Mouse (Mus musculus): Measurements from ENCODE around the gene Lrrc43. TPM values are rescaled to one million over a fixed set of nuclear protein-coding genes. Genes with fewer than 3 reads are reported as not detected.

Gene Lrrc43
- polyA plus RNA-seq, 1 experiment from 2014 or later, result not detected

DNA sequence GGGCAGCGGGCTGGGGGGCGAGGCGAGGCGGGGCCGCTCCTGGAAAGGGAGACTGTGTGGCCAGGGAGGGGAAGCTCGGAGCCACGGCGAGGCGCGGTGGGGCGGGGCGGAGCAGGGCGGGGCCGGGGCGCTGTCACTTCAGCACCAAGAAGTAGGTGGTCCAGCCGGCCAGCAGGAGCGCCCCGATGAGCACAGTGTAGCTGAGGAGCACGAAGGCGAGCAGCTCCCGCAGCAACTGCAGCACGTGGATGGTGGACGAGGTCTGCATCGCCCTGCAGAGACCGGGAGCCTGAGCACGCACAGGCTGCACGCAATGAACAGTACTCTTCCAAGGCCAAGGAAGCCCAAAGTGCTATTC is 35.3 kb downstream of the Lrrc43 start:
- H3K9ac ChIP-seq (ENCODE audit: low read depth, low read length), result peak overlapping the region; percentile 85
- H3K9me3 ChIP-seq (replicated peaks; ENCODE audit: control insufficient read depth, low read length), result no peaks in the 10 kb centered on the region
- 0 out of 2 replicates have a peak, but pooled peaks cover 2% of the 10 kb centered on the region for H3K36me3 ChIP-seq (ENCODE audit: control insufficient read depth, insufficient read depth)
- H3K27me3 ChIP-seq (ENCODE audit: control insufficient read depth, insufficient read depth, low read depth, low read length), result no peaks in the 10 kb centered on the region
- ATAC-seq (ENCODE audit: low read depth), result peak; percentile 90
- peaks cover 19% of the 10 kb centered on the region for H3K4me1 ChIP-seq (ENCODE audit: control insufficient read depth, low read depth, low read length)
- under 1% methylated on average over 27 of the region's 27 CpGs for WGBS (ENCODE audit: insufficient replicate concordance)
- peak overlapping the region; percentile 86 for H3K4me3 ChIP-seq (ENCODE audit: low read depth, low read length)
- peak overlapping the region; percentile 55; the same call in 1 of the 2 replicates for H3K27ac ChIP-seq (ENCODE audit: low read length)
- H3K4me2 ChIP-seq (ENCODE audit: low read depth, low read length), result peak overlapping the region; percentile 81

DNA sequence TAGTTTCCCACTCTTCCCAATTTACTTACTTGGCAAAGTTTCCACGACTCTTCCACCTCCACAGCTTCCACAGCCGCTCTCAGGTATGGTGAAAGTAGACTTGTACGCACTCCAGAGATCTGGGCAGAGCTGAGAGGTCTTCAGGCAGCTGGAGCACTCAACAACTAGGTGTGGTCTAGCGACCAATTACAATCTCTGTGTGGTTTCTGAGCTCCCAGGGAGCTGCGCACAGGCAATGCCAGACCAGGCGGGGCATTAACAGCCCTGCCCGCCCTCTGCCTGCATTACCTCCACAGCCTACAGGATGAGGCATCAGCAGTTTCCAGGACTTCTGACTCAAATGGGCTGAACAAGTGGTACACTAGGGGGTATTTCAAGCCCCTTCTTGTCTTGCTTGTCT is 36.2 kb downstream of the Lrrc43 start, which contains the start of gene Gm49027:
TSS of gene Gm49027 (minus strand) at position 208 of the 400 bp plus-strand sequence.
- Histone ChIP-seq H3K27me3 (ENCODE audit: control insufficient read depth, insufficient read depth, low read depth, low read length) (no peaks in the 10 kb centered on the region), H3K9me3 (replicated peaks; ENCODE audit: control insufficient read depth, low read length) (no peaks in the 10 kb centered on the region), H3K36me3 (ENCODE audit: control insufficient read depth, insufficient read depth) (peaks cover 11% of the 10 kb centered on the region), H3K4me1 (ENCODE audit: control insufficient read depth, low read depth, low read length) (peaks cover 19% of the 10 kb centered on the region), H3K9ac (ENCODE audit: low read depth, low read length) (peak within 1 kb of the TSS; percentile 85), H3K4me2 (ENCODE audit: low read depth, low read length) (peak within 1 kb of the TSS; percentile 81), H3K27ac (ENCODE audit: low read length) (peak within 1 kb of the TSS; percentile 55; the same call in 1 of the 2 replicates), H3K4me3 (ENCODE audit: low read depth, low read length) (peak within 1 kb of the TSS; percentile 86)
- WGBS (ENCODE audit: insufficient replicate concordance), result 54% methylated on average over 7 of the region's 7 CpGs
- no peak for ATAC-seq (ENCODE audit: low read depth)

GRCm38 (mm10) chr5:123525916-123526495 is 36.9 kb downstream of the Lrrc43 start:
- H3K27ac ChIP-seq (ENCODE audit: low read length), result no peak overlapping the region
- peaks cover 19% of the 10 kb centered on the region for H3K4me1 ChIP-seq (ENCODE audit: control insufficient read depth, low read depth, low read length)
- 79% methylated on average over 9 of the region's 9 CpGs for WGBS (ENCODE audit: insufficient replicate concordance)
- H3K9me3 ChIP-seq (replicated peaks; ENCODE audit: control insufficient read depth, low read length), result no peaks in the 10 kb centered on the region
- H3K36me3 ChIP-seq (ENCODE audit: control insufficient read depth, insufficient read depth), result peaks cover 12% of the 10 kb centered on the region
- no peak overlapping the region for H3K4me2 ChIP-seq (ENCODE audit: low read depth, low read length)
- no peaks in the 10 kb centered on the region for H3K27me3 ChIP-seq (ENCODE audit: control insufficient read depth, insufficient read depth, low read depth, low read length)
- no peak for ATAC-seq (ENCODE audit: low read depth)
- H3K4me3 ChIP-seq (ENCODE audit: low read depth, low read length), result no peak overlapping the region
- no peak overlapping the region for H3K9ac ChIP-seq (ENCODE audit: low read depth, low read length)

- Histone ChIP-seq H3K4me3 (ENCODE audit: low read depth, low read length) (no peak overlapping the region), H3K4me1 (ENCODE audit: control insufficient read depth, low read depth, low read length) (peaks cover 11% of the 10 kb centered on the region), H3K9ac (ENCODE audit: low read depth, low read length) (no peak overlapping the region), H3K4me2 (ENCODE audit: low read depth, low read length) (no peak overlapping the region), H3K27me3 (ENCODE audit: control insufficient read depth, insufficient read depth, low read depth, low read length) (no peaks in the 10 kb centered on the region), H3K27ac (ENCODE audit: low read length) (no peak overlapping the region), H3K36me3 (ENCODE audit: control insufficient read depth, insufficient read depth) (peaks cover 23% of the 10 kb centered on the region), H3K9me3 (replicated peaks; ENCODE audit: control insufficient read depth, low read length) (no peaks in the 10 kb centered on the region)
- ATAC-seq (ENCODE audit: low read depth), result no peak
- WGBS (ENCODE audit: insufficient replicate concordance), result 68% methylated on average over 7 of the region's 7 CpGs
Measured at GRCm38 (mm10) chr5:123528641-123529040, 39.5 kb downstream of the Lrrc43 start.

- ATAC-seq (ENCODE audit: low read depth), result no peak
- 82% methylated on average over 8 of the region's 8 CpGs for WGBS (ENCODE audit: insufficient replicate concordance)
- peaks cover 27% of the 10 kb centered on the region for H3K36me3 ChIP-seq (ENCODE audit: control insufficient read depth, insufficient read depth)
Measured at GRCm38 (mm10) chr5:123530056-123530455, 41.0 kb downstream of the Lrrc43 start.

GRCm38 (mm10) chr5:123533801-123534200 is 44.7 kb downstream of the Lrrc43 start:
- WGBS (ENCODE audit: insufficient replicate concordance), result 84% methylated on average over 10 of the region's 10 CpGs
- ATAC-seq (ENCODE audit: low read depth), result no peak
- H3K4me1 ChIP-seq (ENCODE audit: control insufficient read depth, low read depth, low read length), result no peaks in the 10 kb centered on the region
- H3K9me3 ChIP-seq (replicated peaks; ENCODE audit: control insufficient read depth, low read length), result no peaks in the 10 kb centered on the region
- no peaks in the 10 kb centered on the region for H3K27me3 ChIP-seq (ENCODE audit: control insufficient read depth, insufficient read depth, low read depth, low read length)
- H3K36me3 ChIP-seq (ENCODE audit: control insufficient read depth, insufficient read depth), result peaks cover 29% of the 10 kb centered on the region
- H3K4me3 ChIP-seq (ENCODE audit: low read depth, low read length), result no peak overlapping the region
- no peak overlapping the region for H3K9ac ChIP-seq (ENCODE audit: low read depth, low read length)
- no peak overlapping the region for H3K27ac ChIP-seq (ENCODE audit: low read length)
- no peak overlapping the region for H3K4me2 ChIP-seq (ENCODE audit: low read depth, low read length)

More at GRCm38 (mm10) chr5:123530056-123530455, 41.0 kb downstream of the Lrrc43 start:
- Histone ChIP-seq H3K27me3 (ENCODE audit: control insufficient read depth, insufficient read depth, low read depth, low read length) (no peaks in the 10 kb centered on the region), H3K9ac (ENCODE audit: low read depth, low read length) (no peak overlapping the region), H3K4me3 (ENCODE audit: low read depth, low read length) (no peak overlapping the region), H3K4me1 (ENCODE audit: control insufficient read depth, low read depth, low read length) (peaks cover 5% of the 10 kb centered on the region; the same call in 1 of the 2 replicates), H3K27ac (ENCODE audit: low read length) (no peak overlapping the region), H3K4me2 (ENCODE audit: low read depth, low read length) (no peak overlapping the region), H3K9me3 (replicated peaks; ENCODE audit: control insufficient read depth, low read length) (no peaks in the 10 kb centered on the region)

DNA sequence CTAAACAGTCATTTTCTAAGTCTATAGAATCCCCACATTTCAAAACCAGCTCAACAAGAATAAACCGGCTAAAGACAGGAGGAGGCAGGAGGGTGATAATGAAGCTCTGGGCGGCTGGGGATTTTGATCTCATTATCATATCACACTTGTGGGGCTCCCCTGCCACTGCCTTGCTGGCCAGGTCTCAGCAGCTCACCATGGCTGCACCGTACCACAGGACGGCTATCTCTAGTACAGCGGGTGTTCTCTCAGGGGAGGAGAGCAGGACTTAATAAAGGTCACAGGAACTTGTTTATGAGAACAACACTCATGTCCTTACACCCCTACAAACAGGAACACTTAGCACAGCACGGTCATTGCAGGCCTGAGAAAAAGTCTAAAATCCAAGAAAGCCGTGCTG is 66.6 kb downstream of the Lrrc43 start:
- no peaks in the 10 kb centered on the region for H3K27me3 ChIP-seq (ENCODE audit: control insufficient read depth, insufficient read depth, low read depth, low read length)
- H3K4me3 ChIP-seq (ENCODE audit: low read depth, low read length), result no peak overlapping the region
- WGBS (ENCODE audit: insufficient replicate concordance), result 47% methylated on average over 7 of the region's 7 CpGs
- peaks cover 8% of the 10 kb centered on the region for H3K4me1 ChIP-seq (ENCODE audit: control insufficient read depth, low read depth, low read length)
- H3K9ac ChIP-seq (ENCODE audit: low read depth, low read length), result no peak overlapping the region
- peak; percentile 95 for ATAC-seq (ENCODE audit: low read depth)
- H3K36me3 ChIP-seq (ENCODE audit: control insufficient read depth, insufficient read depth), result peaks cover 17% of the 10 kb centered on the region
- H3K27ac ChIP-seq (ENCODE audit: low read length), result peak overlapping the region; percentile 70
- H3K9me3 ChIP-seq (replicated peaks; ENCODE audit: control insufficient read depth, low read length), result no peaks in the 10 kb centered on the region
- peak overlapping the region; percentile 21; the same call in 1 of the 2 replicates for H3K4me2 ChIP-seq (ENCODE audit: low read depth, low read length)

DNA sequence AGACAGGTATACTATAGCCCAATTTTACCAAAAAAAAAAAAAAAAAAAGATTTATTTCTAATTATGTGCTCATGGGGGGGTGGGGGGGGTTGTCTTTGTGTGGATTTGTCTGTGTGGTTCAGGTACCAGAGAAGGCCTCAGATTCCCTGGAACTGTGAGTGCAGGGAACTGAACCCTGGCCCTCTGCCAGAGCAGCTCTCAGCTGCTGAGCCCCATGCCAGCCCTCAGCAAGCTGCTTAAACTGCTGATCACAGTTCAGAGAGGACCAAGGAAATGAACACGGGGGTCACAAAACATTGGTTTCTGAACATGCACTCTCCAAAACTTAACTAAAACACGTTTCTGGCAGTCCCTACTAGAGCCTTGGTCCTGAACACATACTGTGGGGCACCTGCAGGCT is 67.3 kb downstream of the Lrrc43 start:
- ATAC-seq (ENCODE audit: low read depth), result no peak
- H3K4me2 ChIP-seq (ENCODE audit: low read depth, low read length), result no peak overlapping the region
- 64% methylated on average over 2 of the region's 2 CpGs for WGBS (ENCODE audit: insufficient replicate concordance)
- H3K9me3 ChIP-seq (replicated peaks; ENCODE audit: control insufficient read depth, low read length), result no peaks in the 10 kb centered on the region
- no peak overlapping the region for H3K4me3 ChIP-seq (ENCODE audit: low read depth, low read length)
- H3K27ac ChIP-seq (ENCODE audit: low read length), result no peak overlapping the region
- peaks cover 8% of the 10 kb centered on the region for H3K4me1 ChIP-seq (ENCODE audit: control insufficient read depth, low read depth, low read length)
- no peaks in the 10 kb centered on the region for H3K27me3 ChIP-seq (ENCODE audit: control insufficient read depth, insufficient read depth, low read depth, low read length)
- no peak overlapping the region for H3K9ac ChIP-seq (ENCODE audit: low read depth, low read length)
- peaks cover 17% of the 10 kb centered on the region for H3K36me3 ChIP-seq (ENCODE audit: control insufficient read depth, insufficient read depth)

Data from liver, embryonic 16.5 days (tissue).